Mouse (Mus musculus) MEL (cell line): Measurements from ENCODE around the gene Trim62. TPM values are rescaled to one million over a fixed set of nuclear protein-coding genes. Genes with fewer than 3 reads are reported as not detected.

Experiments
- DNase-seq: peaks from one replicate; pipeline ENCODE4 v3.0.0; 2011; ENCODE audit warnings: low read depth, low spot score
- H3K27ac ChIP-seq: 2 replicates; pipeline ENCODE4 v1.5.1; 2012; ENCODE audit warnings: low read depth, mild to moderate bottlenecking, control low read depth, low read length, moderate library complexity; ENCODE audit not compliant: control insufficient read depth
- H3K27me3 ChIP-seq, 2 experiments: fragments of 150-350 bp in 1 of 2; sonication (generic) in 1 of 2; 2 replicates each; pipeline ENCODE4 v1.6.1; 2012; ENCODE audit warnings: low read length in 2 of 2, mild to moderate bottlenecking in 2 of 2, improper control_type of control experiment in 1 of 2, moderate library complexity in 1 of 2; ENCODE audit not compliant: insufficient read depth in 2 of 2, control insufficient read depth in 1 of 2
- H3K36me3 ChIP-seq, 2 experiments: 2 replicates each; pipeline ENCODE4 v1.6.1; 2012 to 2014; ENCODE audit warnings: low read length in 2 of 2, improper control_type of control experiment in 1 of 2, inconsistent platforms in 1 of 2, mild to moderate bottlenecking in 1 of 2; ENCODE audit not compliant: insufficient read depth in 2 of 2, control insufficient read depth in 1 of 2
- H3K4me1 ChIP-seq, 2 experiments: fragments of 150-350 bp in 1 of 2; sonication (generic) in 1 of 2; 2 replicates each; pipeline ENCODE4 v1.6.1; 2012; ENCODE audit warnings: low read length in 2 of 2, improper control_type of control experiment in 1 of 2, mild to moderate bottlenecking in 1 of 2; ENCODE audit not compliant: insufficient read depth in 2 of 2, control insufficient read depth in 1 of 2
- H3K4me3 ChIP-seq, 2 experiments: fragments of 150-350 bp in 1 of 2; sonication (generic) in 1 of 2; 2 replicates each; pipeline ENCODE4 v1.5.1; 2012; ENCODE audit warnings: low read depth in 2 of 2, low read length in 2 of 2, mild to moderate bottlenecking in 2 of 2, moderate library complexity in 2 of 2, control low read depth in 1 of 2, improper control_type of control experiment in 1 of 2; ENCODE audit not compliant: control insufficient read depth in 1 of 2, insufficient read depth in 1 of 2
- H3K79me2 ChIP-seq: 2 replicates; pipeline ENCODE4 v1.6.1; 2012; ENCODE audit warnings: mild to moderate bottlenecking, low read length, moderate library complexity; ENCODE audit not compliant: control insufficient read depth, poor library complexity, insufficient read depth
- H3K9ac ChIP-seq: 2 replicates; pipeline ENCODE4 v1.6.1; 2012; ENCODE audit warnings: low read depth, mild to moderate bottlenecking, control low read depth, low read length, moderate library complexity; ENCODE audit not compliant: control insufficient read depth, poor library complexity, severe bottlenecking
- H3K9me3 ChIP-seq: fragments of 150-350 bp; sonication (generic); replicated peaks from 2 replicates; pipeline ENCODE4 v1.6.1; 2012; ENCODE audit warnings: mild to moderate bottlenecking, low read length, improper control_type of control experiment, moderate library complexity; ENCODE audit not compliant: insufficient read depth
- BHLHE40 ChIP-seq: IDR thresholded peaks from 2 replicates; pipeline ENCODE4 v1.6.1; 2012; ENCODE audit warnings: low read depth, mild to moderate bottlenecking, inconsistent platforms, low read length, improper control_type of control experiment, borderline replicate concordance
- CHD2 ChIP-seq: IDR thresholded peaks from 2 replicates; pipeline ENCODE4 v1.6.1; 2011; ENCODE audit warnings: low read length, improper control_type of control experiment
- CTCF ChIP-seq, 3 experiments: IDR thresholded peaks in 2 of 3; conservative IDR thresholded peaks in 1 of 3; 2 replicates each; pipeline ENCODE4 v1.5.1; 2011 to 2012; ENCODE audit warnings: low read length in 3 of 3, low read depth in 2 of 3, mild to moderate bottlenecking in 2 of 3, improper control_type of control experiment in 1 of 3, inconsistent platforms in 1 of 3, mixed read lengths in 1 of 3, moderate library complexity in 1 of 3; ENCODE audit not compliant: control insufficient read depth in 1 of 3, insufficient read depth in 1 of 3, poor library complexity in 1 of 3, severe bottlenecking in 1 of 3
- E2F4 ChIP-seq: IDR thresholded peaks from 2 replicates; pipeline ENCODE4 v1.6.1; 2011; ENCODE audit warnings: low read depth, low read length, improper control_type of control experiment, borderline replicate concordance
- EP300 ChIP-seq, 2 experiments: IDR thresholded peaks; 2 replicates each; pipeline ENCODE4 v1.6.1; 2011; ENCODE audit warnings: improper control_type of control experiment in 2 of 2, low read length in 2 of 2, low read depth in 1 of 2, mild to moderate bottlenecking in 1 of 2
- ETS1 ChIP-seq: IDR thresholded peaks from 2 replicates; pipeline ENCODE4 v1.6.1; 2012; ENCODE audit warnings: low read depth, mild to moderate bottlenecking, inconsistent platforms, low read length, improper control_type of control experiment, moderate library complexity
- GABPA ChIP-seq: IDR thresholded peaks from 2 replicates; pipeline ENCODE4 v1.6.1; 2012; ENCODE audit warnings: low read depth, mild to moderate bottlenecking, inconsistent platforms, low read length, improper control_type of control experiment, moderate library complexity
- GATA1 ChIP-seq: IDR thresholded peaks from 2 replicates; pipeline ENCODE4 v1.6.1; 2011; ENCODE audit warnings: low read depth, low read length, improper control_type of control experiment
- HCFC1 ChIP-seq: IDR thresholded peaks from 2 replicates; pipeline ENCODE4 v1.6.1; 2012; ENCODE audit warnings: low read depth, mild to moderate bottlenecking, inconsistent platforms, low read length, improper control_type of control experiment, moderate library complexity
- JUND ChIP-seq: IDR thresholded peaks from 2 replicates; pipeline ENCODE4 v1.6.1; 2011; ENCODE audit warnings: low read depth, mild to moderate bottlenecking, improper control_type of control experiment, low read length
- KAT2A ChIP-seq: conservative IDR thresholded peaks from 2 replicates; pipeline ENCODE4 v1.6.1; 2012; ENCODE audit warnings: low read depth, low read length, improper control_type of control experiment, inconsistent platforms
- MEF2A ChIP-seq: IDR thresholded peaks from 2 replicates; pipeline ENCODE4 v1.6.1; 2014; ENCODE audit warnings: low read depth, mild to moderate bottlenecking, inconsistent platforms, low read length, improper control_type of control experiment; ENCODE audit not compliant: poor library complexity, insufficient replicate concordance, severe bottlenecking; ENCODE audit errors: extremely low read depth
- MYB ChIP-seq: IDR thresholded peaks from 2 replicates; pipeline ENCODE4 v1.6.1; 2011; ENCODE audit warnings: mild to moderate bottlenecking, low read depth, low read length, improper control_type of control experiment
- MYC ChIP-seq: IDR thresholded peaks from 2 replicates; pipeline ENCODE4 v1.6.1; 2011; ENCODE audit warnings: low read depth, mild to moderate bottlenecking, low read length, improper control_type of control experiment, moderate library complexity
- NELFE ChIP-seq: IDR thresholded peaks from 2 replicates; pipeline ENCODE4 v1.6.1; 2011; ENCODE audit warnings: low read depth, low read length, improper control_type of control experiment
- NRF1 ChIP-seq: IDR thresholded peaks from 2 replicates; pipeline ENCODE4 v1.6.1; 2014; ENCODE audit warnings: low read depth, mild to moderate bottlenecking, inconsistent platforms, low read length, improper control_type of control experiment, moderate library complexity; ENCODE audit not compliant: poor library complexity, insufficient read depth, severe bottlenecking
- POLR2A ChIP-seq, 2 experiments: IDR thresholded peaks; 2 replicates each; pipeline ENCODE4 v1.6.1; 2011 to 2012; ENCODE audit warnings: low read length in 2 of 2, mild to moderate bottlenecking in 2 of 2, control low read depth in 1 of 2, improper control_type of control experiment in 1 of 2, low read depth in 1 of 2, moderate library complexity in 1 of 2; ENCODE audit not compliant: control insufficient read depth in 1 of 2, insufficient read depth in 1 of 2, poor library complexity in 1 of 2
- POLR2AphosphoS2 ChIP-seq: IDR thresholded peaks from 2 replicates; pipeline ENCODE4 v1.6.1; 2011; ENCODE audit warnings: low read length, improper control_type of control experiment
- POLR2AphosphoS5 ChIP-seq: IDR thresholded peaks from 2 replicates; pipeline ENCODE4 v1.6.1; 2012; ENCODE audit warnings: low read depth, borderline replicate concordance, mild to moderate bottlenecking, inconsistent platforms, low read length, moderate library complexity, mixed read lengths
- RAD21 ChIP-seq: IDR thresholded peaks from 2 replicates; pipeline ENCODE4 v1.6.1; 2011; ENCODE audit warnings: mild to moderate bottlenecking, low read depth, low read length, improper control_type of control experiment
- RCOR1 ChIP-seq: IDR thresholded peaks from 2 replicates; pipeline ENCODE4 v1.6.1; 2012; ENCODE audit warnings: low read depth, mild to moderate bottlenecking, inconsistent platforms, low read length, improper control_type of control experiment
- TAL1 ChIP-seq: IDR thresholded peaks from 2 replicates; pipeline ENCODE4 v1.6.1; 2012; ENCODE audit warnings: mild to moderate bottlenecking, inconsistent platforms, low read length, moderate library complexity, mixed read lengths
- TBP ChIP-seq: IDR thresholded peaks from 2 replicates; pipeline ENCODE4 v1.8.0; 2011; ENCODE audit warnings: low read depth, low read length, improper control_type of control experiment
- TCF12 ChIP-seq: IDR thresholded peaks from 2 replicates; pipeline ENCODE4 v1.6.1; 2014; ENCODE audit warnings: low read depth, mild to moderate bottlenecking, inconsistent platforms, low read length, improper control_type of control experiment, moderate library complexity
- UBTF ChIP-seq: IDR thresholded peaks from 2 replicates; pipeline ENCODE4 v1.6.1; 2012; ENCODE audit warnings: low read depth, mild to moderate bottlenecking, inconsistent platforms, low read length, improper control_type of control experiment, moderate library complexity, borderline replicate concordance; ENCODE audit not compliant: insufficient read depth
- USF1 ChIP-seq: IDR thresholded peaks from 2 replicates; pipeline ENCODE4 v1.6.1; 2014; ENCODE audit warnings: low read depth, mild to moderate bottlenecking, inconsistent platforms, low read length, improper control_type of control experiment, moderate library complexity
- USF2 ChIP-seq, 2 experiments: IDR thresholded peaks; 2 replicates each; pipeline ENCODE4 v1.6.1; 2011 to 2012; ENCODE audit warnings: improper control_type of control experiment in 2 of 2, low read length in 2 of 2, borderline replicate concordance in 1 of 2, inconsistent platforms in 1 of 2, low read depth in 1 of 2, mild to moderate bottlenecking in 1 of 2; ENCODE audit not compliant: insufficient read depth in 1 of 2
- ZKSCAN1 ChIP-seq: IDR thresholded peaks from 2 replicates; pipeline ENCODE4 v1.6.1; 2012; ENCODE audit warnings: low read depth, mild to moderate bottlenecking, inconsistent platforms, low read length, improper control_type of control experiment, moderate library complexity
- ZMIZ1 ChIP-seq: IDR thresholded peaks from 2 replicates; pipeline ENCODE4 v1.6.1; 2012; ENCODE audit warnings: low read depth, mild to moderate bottlenecking, inconsistent platforms, low read length, improper control_type of control experiment, moderate library complexity
- ZNF384 ChIP-seq: IDR thresholded peaks from 2 replicates; pipeline ENCODE4 v1.6.1; 2012; ENCODE audit warnings: low read depth, mild to moderate bottlenecking, inconsistent platforms, low read length, improper control_type of control experiment
- polyA plus RNA-seq, 2 experiments: library from polyadenylated mRNA; stranded (reverse) in 1 of 2; unstranded in 1 of 2; fragments of >175 nt in 1 of 2; fragments of >200 nt in 1 of 2; gene quantifications; 2 replicates each; pipeline versions ENCODE4 v1.2.1 to v1.2.4; 2012; ENCODE audit warnings: low replicate concordance in 2 of 2, low read depth in 1 of 2; ENCODE audit not compliant: insufficient read length in 2 of 2, insufficient read depth in 1 of 2, missing spikeins in 1 of 2
- total RNA-seq: library from RNA; depleted of rRNA; stranded (reverse); fragments of 300-350 nt; gene quantifications from 2 replicates; pipeline ENCODE4 v1.2.3, GENCODE M21; 2012

Gene Trim62
- total and polyA plus RNA-seq, 3 experiments, result 0.12 to 1.2 TPM; not detected in 1

GRCm38 (mm10) chr4:128953851-128954250 is 70.5 kb downstream of the Trim62 start:
- DNase-seq, result no peak
- peaks cover 0 to 1% of the 10 kb centered on the region in 2 experiments; a peak in 2 of 4 replicates for H3K27me3 ChIP-seq
- H3K4me1 ChIP-seq, result peaks cover 0 to 5% of the 10 kb centered on the region in 2 experiments; a peak in 1 of 4 replicates
- H3K36me3 ChIP-seq, result no peaks in the 10 kb centered on the region
- no peak overlapping the region for H3K4me3 ChIP-seq
- no peaks in the 10 kb centered on the region for H3K79me2 ChIP-seq
- no peaks in the 10 kb centered on the region for H3K9me3 ChIP-seq
- H3K27ac ChIP-seq, result no peak overlapping the region
- H3K9ac ChIP-seq, result no peak overlapping the region
- TF ChIP-seq USF2 (IDR thresholded peaks at IDR 0.05; ENCODE audit: borderline replicate concordance in 1 of 2, insufficient read depth in 1 of 2, low read depth in 1 of 2, low read length in 2 of 2), result no peak
- TF ChIP-seq UBTF, result no peak
- no peak for TF ChIP-seq NELFE
- no peak for TF ChIP-seq MEF2A
- no peak for TF ChIP-seq CHD2
- no peak for TF ChIP-seq POLR2AphosphoS2
- no peak for TF ChIP-seq TCF12
- no peak for TF ChIP-seq POLR2AphosphoS5
- no peak for TF ChIP-seq ZNF384
- no peak for TF ChIP-seq USF1
- TF ChIP-seq CTCF (IDR thresholded peaks at IDR 0.05 in 2 of 3, conservative IDR thresholded peaks at IDR 0.05 in 1 of 3; ENCODE audit: control insufficient read depth in 1 of 3, insufficient read depth in 1 of 3, low read depth in 2 of 3, low read length in 3 of 3, poor library complexity in 1 of 3, severe bottlenecking in 1 of 3), result no peak
- TF ChIP-seq NRF1, result no peak
- no peak for TF ChIP-seq TBP
- TF ChIP-seq MYB, result no peak

GRCm38 (mm10) chr4:128957155-128957911 is 74.0 kb downstream of the Trim62 start:
- Histone ChIP-seq H3K4me1 (no peaks in the 10 kb centered on the region), H3K27ac (no peak overlapping the region), H3K79me2 (no peaks in the 10 kb centered on the region), H3K27me3 (no peaks in the 10 kb centered on the region; a peak in 2 of 4 replicates), H3K36me3 (no peaks in the 10 kb centered on the region), H3K9ac (no peak overlapping the region), H3K9me3 (no peaks in the 10 kb centered on the region), H3K4me3 (no peak overlapping the region)
- peak; percentile 84 for DNase-seq
- TF ChIP-seq RAD21 (peak; percentile 79), ZKSCAN1 (no peak), KAT2A (no peak), RCOR1 (no peak), MEF2A (no peak), ZMIZ1 (no peak), POLR2A (IDR thresholded peaks at IDR 0.05; ENCODE audit: control insufficient read depth in 1 of 2, insufficient read depth in 1 of 2, low read depth in 1 of 2, low read length in 2 of 2, poor library complexity in 1 of 2) (no peak), EP300 (IDR thresholded peaks at IDR 0.05; ENCODE audit: low read depth in 1 of 2, low read length in 2 of 2) (no peak), TAL1 (no peak), MYC (no peak), TCF12 (no peak), GABPA (no peak), JUND (no peak), E2F4 (no peak), CTCF (IDR thresholded peaks at IDR 0.05 in 2 of 3, conservative IDR thresholded peaks at IDR 0.05 in 1 of 3; ENCODE audit: control insufficient read depth in 1 of 3, insufficient read depth in 1 of 3, low read depth in 2 of 3, low read length in 3 of 3, poor library complexity in 1 of 3, severe bottlenecking in 1 of 3) (peak; percentile 62 to 92 (median 76)), BHLHE40 (peak; percentile 48; the same call in 1 of the 2 replicates), ETS1 (no peak), HCFC1 (no peak), GATA1 (no peak)
